Comparison of ENCODE assay signal across 8 mouse cellular contexts in genomic region chr5:145230641-145231040, GRCm38 (mm10). TPM values are rescaled to one million over a fixed set of nuclear protein-coding genes. Genes with fewer than 3 reads are reported as not detected.
DNase-seq lines count a peak whose midpoint lies in the region; ATAC-seq and TF ChIP-seq lines count a peak whose summit lies in the region.

No protein-coding gene starts in this region.

- peaks cover 41% of the 10 kb centered on the region for H3K79me2 ChIP-seq in myocyte (ENCODE audit: control insufficient read depth, insufficient read depth)

- 87% methylated on average over 4 of the region's 4 CpGs for WGBS in forebrain, embryonic 12.5 days
- WGBS in kidney, postnatal 0 days = 77% methylated on average over 4 of the region's 4 CpGs

- peak overlapping the region; percentile 73 for H3K4me2 ChIP-seq in forebrain, embryonic 12.5 days
- peak overlapping the region; percentile 77 for H3K4me2 ChIP-seq in kidney, postnatal 0 days (ENCODE audit: low read length)
- peak overlapping the region; percentile 95 for H3K4me2 ChIP-seq in myocyte (ENCODE audit: low read depth)

- no peak overlapping the region for H3K27ac ChIP-seq in forebrain, embryonic 12.5 days
- H3K27ac ChIP-seq in kidney, postnatal 0 days = peak overlapping the region; percentile 96

- no peak for TF ChIP-seq POLR2A in myocyte (IDR thresholded peaks at IDR 0.05; ENCODE audit: insufficient read length, low read depth)

- no peak for TF ChIP-seq CTCF in kidney, postnatal 0 days (IDR thresholded peaks at IDR 0.05; ENCODE audit: low read depth)

- H3K9ac ChIP-seq in forebrain, embryonic 12.5 days = 0 out of 2 replicates have a peak overlapping the region, but pooled peaks have one; percentile 98
- peak overlapping the region; percentile 96; the same call in 1 of the 2 replicates for H3K9ac ChIP-seq in kidney, postnatal 0 days (ENCODE audit: low read depth, low read length)

- DNase-seq in kidney, adult 11 months = peak; percentile 23
- DNase-seq in kidney, postnatal 10 days = no peak
- DNase-seq in kidney, postnatal 0 days (ENCODE audit: low spot score) = peak; percentile 8
- DNase-seq in urinary bladder, postnatal 4 days (ENCODE audit: low spot score in 2 of 2) = no peak
- DNase-seq in gastrocnemius, adult 8-10 months (ENCODE audit: low spot score in 2 of 2) = no peak
- no peak for DNase-seq in thymus, postnatal 36 days

- peaks cover 21% of the 10 kb centered on the region for H3K4me1 ChIP-seq in forebrain, embryonic 12.5 days
- no peaks in the 10 kb centered on the region; the same call in 1 of the 2 replicates for H3K4me1 ChIP-seq in kidney, postnatal 0 days (replicated peaks; ENCODE audit: insufficient read depth, low read length)

- H3K27me3 ChIP-seq in forebrain, embryonic 12.5 days = 0 out of 2 replicates have a peak, but pooled peaks cover 3% of the 10 kb centered on the region
- no peaks in the 10 kb centered on the region for H3K27me3 ChIP-seq in kidney, postnatal 0 days (ENCODE audit: insufficient read depth, low read length)
- no peaks in the 10 kb centered on the region for H3K27me3 ChIP-seq in myocyte (ENCODE audit: control insufficient read depth, insufficient read depth, insufficient read length)

- no peaks in the 10 kb centered on the region for H3K9me3 ChIP-seq in forebrain, embryonic 12.5 days
- no peaks in the 10 kb centered on the region for H3K9me3 ChIP-seq in kidney, postnatal 0 days (replicated peaks; ENCODE audit: low read length)

- H3K4me3 ChIP-seq in forebrain, embryonic 12.5 days (replicated peaks) = peak overlapping the region; percentile 99
- H3K4me3 ChIP-seq in kidney, postnatal 0 days (replicated peaks; ENCODE audit: low read depth, low read length) = peak overlapping the region; percentile 98; the same call in 1 of the 2 replicates
- peak overlapping the region; percentile 71 for H3K4me3 ChIP-seq in myocyte

- peaks cover 24% of the 10 kb centered on the region for H3K36me3 ChIP-seq in forebrain, embryonic 12.5 days (replicated peaks)
- peaks cover 17% of the 10 kb centered on the region for H3K36me3 ChIP-seq in kidney, postnatal 0 days (ENCODE audit: insufficient read depth, low read length)
- H3K36me3 ChIP-seq in myocyte (ENCODE audit: control insufficient read depth, insufficient read depth) = peaks cover 15% of the 10 kb centered on the region

- ATAC-seq in forebrain, embryonic 12.5 days (ENCODE audit: low FRiP score) = no peak
- ATAC-seq in kidney, postnatal 0 days (replicated peaks; ENCODE audit: low FRiP score, low read depth) = no peak

- no peak overlapping the region for H3ac ChIP-seq in myocyte (ENCODE audit: control insufficient read depth, insufficient read length)

TF ChIP-seq in myocyte, 11 proteins besides CTCF, POLR2A, EP300 and RAD21:
- TF ChIP-seq USF1 (IDR thresholded peaks at IDR 0.05; ENCODE audit: low read depth) (no peak), REST (IDR thresholded peaks at IDR 0.05; ENCODE audit: insufficient read depth, insufficient read length) (no peak), MYOD1 (IDR thresholded peaks at IDR 0.05; ENCODE audit: control insufficient read depth in 1 of 3, insufficient read length in 2 of 3, low read depth in 2 of 3) (no peak), CEBPB (IDR thresholded peaks at IDR 0.05; ENCODE audit: insufficient read depth, poor library complexity, severe bottlenecking) (no peak), MYOG (IDR thresholded peaks at IDR 0.05; ENCODE audit: control insufficient read depth in 1 of 3, insufficient read depth in 1 of 3, insufficient read length in 2 of 3, low read depth in 2 of 3) (no peak), SRF (IDR thresholded peaks at IDR 0.05; ENCODE audit: control insufficient read depth, insufficient read length, low read depth) (no peak), TCF12 (IDR thresholded peaks at IDR 0.05; ENCODE audit: insufficient read depth, poor library complexity, severe bottlenecking) (no peak), TCF3 (IDR thresholded peaks at IDR 0.05; ENCODE audit: insufficient read length, low read depth) (no peak), E2F4 (IDR thresholded peaks at IDR 0.05; ENCODE audit: insufficient read depth) (no peak), MAX (IDR thresholded peaks at IDR 0.05; ENCODE audit: low read depth) (no peak), POLR2AphosphoS2 (IDR thresholded peaks at IDR 0.05; ENCODE audit: insufficient read length, low read depth) (no peak)
TF ChIP-seq in myocyte: peak in this region for 0.

RNA-seq across cellular contexts. Expression of gene Zfp655, which starts 0.9 kb away (rescaled TPM):
- polyA plus RNA-seq in forebrain, embryonic 12.5 days (2016; fragmentation: Nextera tagmentation; extraction: Ambion mirVana) = 37.4 and 38.0 TPM in 2 replicates
- 30.6 and 37.8 TPM in 2 replicates for polyA plus RNA-seq in kidney, postnatal 0 days (2015; fragmentation: Nextera tagmentation; extraction: Ambion mirVana)
- polyA plus RNA-seq in myocyte (2012; fragmentation: generic; extraction: Trizol) = 11.5 TPM
- total RNA-seq in gastrocnemius, adult 8-10 months (2022) = 10 to 100 TPM; 10.1 to 15.3 (median 10.5) TPM

RNA-seq across cellular contexts. Expression of gene Zkscan5, which starts 26.3 kb away (rescaled TPM):
- polyA plus RNA-seq in forebrain, embryonic 12.5 days (2016; fragmentation: Nextera tagmentation; extraction: Ambion mirVana) = 19.6 and 21.4 TPM in 2 replicates
- polyA plus RNA-seq in kidney, postnatal 0 days (2015; fragmentation: Nextera tagmentation; extraction: Ambion mirVana) = 10.4 and 10.8 TPM in 2 replicates
- polyA plus RNA-seq in myocyte (2012; fragmentation: generic; extraction: Trizol) = 5.9 TPM
- total RNA-seq in gastrocnemius, adult 8-10 months (2022) = 10 to 100 TPM in 1 of 4 experiments, 1 to 10 TPM in 3; 7.7 to 10.3 (median 7.9) TPM

RNA-seq across cellular contexts. Expression of gene Zkscan14, which starts 29.0 kb away (rescaled TPM):
- 8.0 and 9.0 TPM in 2 replicates for polyA plus RNA-seq in forebrain, embryonic 12.5 days (2016; fragmentation: Nextera tagmentation; extraction: Ambion mirVana)
- polyA plus RNA-seq in kidney, postnatal 0 days (2015; fragmentation: Nextera tagmentation; extraction: Ambion mirVana) = 10.1 and 11.5 TPM in 2 replicates
- polyA plus RNA-seq in myocyte (2012; fragmentation: generic; extraction: Trizol) = 5.8 TPM
- 10 to 100 TPM; 11.6 to 12.3 (median 11.7) TPM for total RNA-seq in gastrocnemius, adult 8-10 months (2022)

RNA-seq across cellular contexts. Expression of gene Atp5j2, which starts 38.8 kb away (rescaled TPM):
- polyA plus RNA-seq in forebrain, embryonic 12.5 days (2016; fragmentation: Nextera tagmentation; extraction: Ambion mirVana) = 523 and 541 TPM in 2 replicates
- polyA plus RNA-seq in kidney, postnatal 0 days (2015; fragmentation: Nextera tagmentation; extraction: Ambion mirVana) = 678 and 711 TPM in 2 replicates
- 683 TPM for polyA plus RNA-seq in myocyte (2012; fragmentation: generic; extraction: Trizol)
- 100 to 1,000 TPM; 621 to 954 (median 825) TPM for total RNA-seq in gastrocnemius, adult 8-10 months (2022)

RNA-seq across cellular contexts. Expression of gene Zscan25, which starts 49.7 kb away (rescaled TPM):
- 0.66 and 0.73 TPM in 2 replicates for polyA plus RNA-seq in forebrain, embryonic 12.5 days (2016; fragmentation: Nextera tagmentation; extraction: Ambion mirVana)
- polyA plus RNA-seq in kidney, postnatal 0 days (2015; fragmentation: Nextera tagmentation; extraction: Ambion mirVana) = 0.26 and 0.57 TPM in 2 replicates
- polyA plus RNA-seq in myocyte (2012; fragmentation: generic; extraction: Trizol) = 10.0 TPM
- total RNA-seq in gastrocnemius, adult 8-10 months (2022) = 1 to 10 TPM; 8.4 to 9.8 (median 8.9) TPM

Comparison
In these comparisons a context has a peak if more than half of its experiments do, and no peak if none do; other contexts are left out.
1. DNase-seq: peak in kidney, adult 11 months (single experiment) and kidney, postnatal 0 days (single experiment); none in kidney, postnatal 10 days (single experiment), urinary bladder, postnatal 4 days (0 of 2), gastrocnemius, adult 8-10 months (0 of 2) and thymus, postnatal 36 days (0 of 2).
2. Peak in every context shown above with its lines, with median percentiles within 50 percentile points of each other: H3K4me2 ChIP-seq and H3K4me3 ChIP-seq.